Mouse (Mus musculus) effector memory CD4-positive, alpha-beta T cell, adult 5 months (primary cell): ENCODE data around the gene Olfr142. TPM values are rescaled to one million over a fixed set of nuclear protein-coding genes. Genes with fewer than 3 reads are reported as not detected.

Experiments
- polyA plus RNA-seq: library from polyadenylated mRNA; unstranded; fragments of 100-300 nt; shearing (Covaris generic); gene quantifications from one replicate; pipeline ENCODE4 v1.2.1, GENCODE M21; 2017

Gene Olfr142
- not detected for polyA plus RNA-seq

DNA sequence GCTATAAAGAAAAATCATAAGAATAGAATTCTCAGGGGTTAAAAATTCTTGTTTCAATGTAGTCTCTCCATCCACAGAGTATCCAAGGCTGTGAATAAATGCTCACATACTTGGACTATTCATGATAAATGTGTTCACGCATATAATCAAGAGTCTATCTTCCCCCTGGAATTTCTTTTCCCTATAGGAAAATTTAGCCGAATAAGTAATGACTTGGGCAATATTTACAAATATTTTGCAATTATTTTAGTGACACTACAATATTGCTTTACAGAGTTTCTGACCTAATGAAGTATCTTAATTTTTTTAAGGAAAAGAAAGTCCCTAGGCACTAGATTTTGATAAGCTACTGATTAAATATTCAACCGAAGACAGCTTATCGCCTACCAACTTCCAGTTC lies at the start of gene Olfr142:
Gene Olfr142 (minus strand): TSS at position 101 of the 400 bp plus-strand sequence.

DNA sequence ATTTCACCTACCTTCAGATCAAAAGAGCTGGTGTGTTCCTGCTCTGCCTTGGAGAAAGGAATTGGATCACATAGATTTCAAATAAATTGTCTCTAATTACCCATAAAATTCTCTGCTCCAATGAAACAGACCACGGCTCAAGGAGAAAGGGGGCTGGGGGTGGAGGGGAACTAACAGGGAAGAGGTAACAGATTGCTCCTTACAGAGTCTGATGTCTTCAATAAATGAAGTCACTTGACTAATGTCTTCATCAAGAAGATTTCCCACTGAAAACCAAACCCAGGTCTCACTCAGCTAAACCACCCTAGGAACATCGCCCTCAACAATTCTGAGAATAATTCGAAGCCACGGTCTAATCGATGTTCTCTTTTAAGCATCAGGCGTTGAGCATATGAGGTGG lies 35.3 kb upstream of the Olfr142 start, which contains the start of gene Olfr1272:
Gene Olfr1272 (minus strand): TSS at position 101 of the 400 bp plus-strand sequence.

DNA sequence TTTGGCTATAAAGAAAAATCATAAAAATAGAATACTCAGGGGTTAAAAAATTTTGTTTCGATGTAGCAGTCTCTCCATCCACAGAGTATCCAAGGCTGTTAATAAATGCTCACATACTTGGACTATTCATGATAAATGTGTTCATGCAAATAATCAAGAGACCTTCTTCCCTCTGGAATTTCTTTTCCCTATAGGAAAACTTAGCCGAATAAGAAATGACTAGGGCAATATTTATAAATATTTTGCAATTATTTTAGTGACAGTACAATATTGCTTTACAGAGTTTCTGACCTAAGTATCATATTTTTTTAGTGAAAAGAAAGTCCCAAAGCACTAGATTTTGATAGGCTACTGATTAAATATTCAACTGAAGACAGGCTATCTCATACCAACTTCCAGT lies 13.5 kb upstream of the Olfr142 start, which contains the start of gene Olfr1271:
Gene Olfr1271 (minus strand): TSS at position 101 of the 400 bp plus-strand sequence.

DNA sequence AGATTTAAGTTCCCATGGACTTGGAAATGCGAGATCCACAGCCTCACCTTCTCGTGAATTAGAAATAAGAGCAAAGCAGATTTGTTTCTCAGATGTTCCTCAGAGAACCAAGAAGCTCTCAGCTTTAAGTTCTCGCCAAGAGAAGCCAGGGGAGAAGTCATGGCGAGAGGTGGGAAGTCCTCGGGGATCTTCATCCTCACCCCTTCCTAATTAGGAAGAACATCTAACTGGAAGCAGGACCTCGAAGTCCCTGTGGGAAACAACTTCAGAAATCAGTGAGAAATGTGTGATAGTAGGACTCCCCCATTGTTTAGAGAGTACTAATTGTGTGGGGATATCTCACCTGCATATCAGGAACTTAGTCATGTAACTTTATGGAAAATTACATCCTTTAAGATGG lies 33.0 kb downstream of the Olfr142 start, which contains the start of gene Olfr1506:
Gene Olfr1506 (minus strand): TSS at position 101 of the 400 bp plus-strand sequence.

Other genes with a start within 250 kb of the Olfr142 start
- 0.09 TPM for gene Olfr1263, start 245.5 kb downstream of the Olfr142 start, polyA plus RNA-seq
- gene Olfr1264, start 232.0 kb downstream of the Olfr142 start, polyA plus RNA-seq, result not detected
- gene Olfr1265, start 222.3 kb downstream of the Olfr142 start, polyA plus RNA-seq, result 0.06 TPM
- gene Olfr140, start 194.0 kb downstream of the Olfr142 start, polyA plus RNA-seq, result not detected
- 0.50 TPM for gene Olfr1269, start 136.2 kb downstream of the Olfr142 start, polyA plus RNA-seq
- gene Olfr32, start 115.3 kb downstream of the Olfr142 start, polyA plus RNA-seq, result not detected
- not detected for gene Olfr1270, start 104.5 kb downstream of the Olfr142 start, polyA plus RNA-seq
- gene Olfr1506, start 33.1 kb downstream of the Olfr142 start, polyA plus RNA-seq, result not detected
- 0.07 TPM for gene Olfr1271, start 13.4 kb upstream of the Olfr142 start, polyA plus RNA-seq
- gene Olfr1272, start 35.2 kb upstream of the Olfr142 start, polyA plus RNA-seq, result not detected
- gene Gm13769, start 64.6 kb upstream of the Olfr142 start, polyA plus RNA-seq, result not detected
- not detected for gene Olfr1274-ps, start 141.1 kb upstream of the Olfr142 start, polyA plus RNA-seq